Mouse (Mus musculus) embryo, embryonic 10.5 days (tissue): ENCODE measurements at regions not wholly inside any gene's neighbourhood (a gene's known extent, or its start where the extent isn't known, plus 50 kb on each side); places are given as distances from the start of the nearest gene placed in this dataset.

Source experiments
- DNase-seq: peaks from one replicate; pipeline ENCODE4 v3.0.0-alpha.2; 2015; ENCODE audit warnings: low spot score

DNA sequence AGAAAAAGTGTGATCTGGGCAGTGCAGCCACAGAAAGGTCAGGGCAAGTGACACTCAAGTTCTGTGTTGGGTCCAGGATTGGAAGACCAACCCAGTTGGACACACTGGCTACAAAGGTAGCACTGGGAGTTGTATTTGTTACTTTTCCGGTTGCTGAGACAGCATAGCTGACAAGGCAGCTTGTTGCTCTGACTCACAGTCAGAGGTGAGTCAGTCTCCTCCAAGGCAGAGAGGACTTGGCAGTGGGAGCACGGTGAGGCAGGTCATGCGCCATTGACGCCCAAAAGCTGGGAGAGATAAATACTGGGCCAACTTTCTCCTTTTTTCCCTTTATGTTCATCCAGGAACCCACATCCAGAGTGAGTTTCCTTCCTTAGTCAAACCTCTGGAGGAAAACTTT lies 88.4 kb downstream of the Zfp706 start:
- no peak for DNase-seq

DNA sequence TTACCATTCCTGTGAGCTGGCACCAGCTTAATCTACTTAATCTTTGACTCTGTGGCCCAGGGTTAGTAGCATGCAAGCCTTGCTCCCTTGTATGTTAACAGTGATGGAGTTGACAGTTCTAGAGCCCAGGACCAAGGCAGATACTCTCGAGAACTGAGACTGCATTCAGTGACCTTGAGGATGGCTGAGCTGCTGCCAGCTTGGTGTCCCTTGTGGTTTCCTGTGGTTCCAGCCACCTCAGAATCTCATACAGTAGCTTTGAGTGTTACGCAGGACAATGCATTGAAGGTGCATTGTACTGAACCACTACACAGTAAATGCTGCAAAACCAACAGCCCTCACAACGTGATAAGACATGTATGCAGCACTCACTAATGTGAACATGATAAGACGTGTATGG lies 90.6 kb downstream of the Zfp706 start:
- no peak for DNase-seq

DNA sequence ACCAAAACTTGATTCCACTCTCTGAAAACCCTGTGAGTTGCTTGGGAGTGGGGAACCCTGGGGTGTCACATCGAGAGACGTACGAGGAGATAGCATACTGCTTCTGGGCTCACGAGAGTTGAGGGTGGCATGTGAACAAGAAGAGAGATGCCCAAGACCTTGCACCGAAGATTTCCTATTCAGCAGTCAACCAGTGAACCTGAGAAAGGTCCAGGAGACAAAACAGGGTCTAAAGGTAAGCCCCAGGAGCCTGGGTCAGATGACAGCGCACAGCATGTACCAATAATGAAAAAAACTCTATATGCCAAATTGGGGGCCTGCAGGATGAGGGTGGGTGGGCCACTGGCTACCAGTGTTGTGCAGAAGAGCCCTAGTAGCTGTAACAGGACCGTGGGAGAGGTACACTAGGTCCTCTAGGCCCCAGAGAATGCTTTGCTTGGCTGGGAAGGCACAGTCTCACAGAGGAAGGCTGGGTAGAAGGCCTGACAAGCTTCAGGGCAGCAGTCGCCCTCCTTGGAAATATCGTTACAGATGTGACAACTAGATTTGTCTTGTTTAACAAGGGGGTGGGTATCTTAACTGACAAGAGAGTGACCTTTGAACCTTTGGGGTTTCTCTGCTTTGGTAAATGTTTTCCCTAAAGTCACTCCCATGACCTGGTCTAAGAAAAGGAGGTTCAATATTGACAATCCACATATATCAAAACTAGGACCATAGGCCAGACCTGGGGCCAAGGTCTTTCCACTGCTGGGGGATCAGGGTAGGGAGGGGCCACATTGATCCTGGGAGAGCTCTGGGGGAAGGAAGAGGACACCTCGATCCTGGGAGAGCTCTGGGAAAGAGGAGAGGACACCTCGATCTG lies 93.1 kb downstream of the Zfp706 start:
- no peak for DNase-seq

DNA sequence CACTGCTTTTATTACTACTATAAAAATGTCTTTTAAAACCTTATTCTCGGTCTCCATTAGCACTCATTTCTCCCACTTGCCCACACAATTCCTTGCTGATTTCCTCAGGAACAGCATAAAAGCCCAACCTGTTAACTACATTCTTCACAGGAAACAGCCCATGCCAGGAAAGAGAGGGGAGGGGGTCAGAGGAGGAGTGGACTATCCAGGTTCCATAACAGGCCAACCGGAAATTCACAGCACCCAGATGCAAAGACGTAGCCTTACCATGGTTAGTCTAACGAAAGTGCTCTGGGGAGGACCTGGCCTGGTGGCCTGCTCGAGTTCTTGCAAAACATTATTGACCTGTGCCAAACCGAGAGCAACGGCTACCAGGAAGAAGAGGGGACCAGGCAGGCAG lies 94.3 kb downstream of the Zfp706 start:
- no peak for DNase-seq

DNA sequence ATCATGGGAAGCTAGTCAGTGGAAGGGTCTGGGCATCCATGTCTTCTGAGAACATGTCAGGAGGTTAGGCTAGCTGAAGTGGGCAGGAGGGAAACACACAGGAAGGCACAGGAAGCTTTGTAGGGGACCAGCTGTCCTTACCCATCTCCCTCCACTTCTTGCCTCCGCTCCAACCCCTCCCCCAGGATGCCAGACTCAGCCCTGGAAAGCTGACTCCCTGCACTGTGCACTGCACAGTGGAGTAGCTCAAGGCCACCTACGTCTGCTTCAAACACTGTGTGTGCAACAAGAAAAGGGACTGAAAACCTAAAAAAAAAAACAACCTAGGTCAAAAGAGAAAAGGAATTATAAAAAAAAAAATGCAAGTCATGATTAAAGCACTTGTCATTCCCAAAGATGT lies 97.3 kb downstream of the Zfp706 start:
- no peak for DNase-seq

DNA sequence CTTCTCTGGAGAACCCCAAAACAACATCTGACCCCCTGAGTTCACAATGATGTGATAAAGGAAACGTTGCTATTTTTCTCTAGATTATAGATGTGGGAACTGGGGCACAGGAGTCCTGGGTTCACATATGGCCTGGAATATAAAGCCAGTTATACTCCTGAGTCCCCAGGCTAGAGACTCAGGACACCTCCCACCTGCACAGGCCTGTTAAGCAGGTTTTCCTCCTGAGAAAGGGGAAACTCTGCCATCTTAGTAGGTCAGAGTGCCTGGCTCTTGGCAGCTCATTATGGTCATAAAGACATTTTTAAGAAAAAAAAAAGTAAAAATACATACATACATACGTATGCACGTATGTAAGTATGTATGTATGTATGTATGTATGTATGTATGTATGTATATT lies 98.1 kb downstream of the Zfp706 start:
- no peak for DNase-seq

DNA sequence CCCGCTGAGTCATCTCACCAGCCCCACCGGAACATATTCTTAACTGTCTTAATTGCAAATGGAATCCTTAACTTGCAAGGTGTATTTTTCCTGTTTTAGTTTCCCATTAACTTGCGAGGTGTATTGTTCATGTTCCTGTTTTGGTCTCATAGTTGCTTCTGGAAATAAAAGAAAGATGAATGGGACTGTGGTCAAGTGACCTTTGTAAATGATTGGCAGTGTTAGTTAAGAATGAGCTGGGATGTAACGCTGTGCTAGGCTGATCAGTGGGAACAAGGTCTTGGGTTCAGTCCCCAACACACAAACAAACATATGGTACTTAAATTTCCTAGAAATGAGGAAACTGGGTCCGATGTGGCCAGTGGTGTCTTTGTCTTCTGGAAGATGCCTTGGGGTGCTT lies 100.8 kb downstream of the Zfp706 start:
- DNase-seq: no peak

DNA sequence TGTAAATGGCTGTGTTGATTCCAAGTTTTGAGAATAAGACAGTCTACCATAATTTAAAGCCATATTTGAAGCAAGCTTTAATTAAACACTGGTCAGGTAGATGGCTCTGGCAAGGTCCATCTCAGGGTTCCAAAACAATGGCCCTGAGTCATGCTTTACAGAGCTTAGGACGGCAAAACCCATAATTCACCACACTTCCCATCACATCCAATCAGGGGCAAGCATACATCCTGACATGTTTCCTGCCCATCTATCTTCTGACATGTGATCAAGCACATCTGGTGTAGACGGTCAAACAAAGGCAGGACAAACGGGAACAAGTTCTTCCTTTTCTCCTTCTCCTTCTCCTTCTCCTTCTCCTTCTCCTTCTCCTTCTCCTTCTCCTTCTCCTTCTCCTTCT lies 101.5 kb downstream of the Zfp706 start:
- no peak for DNase-seq

DNA sequence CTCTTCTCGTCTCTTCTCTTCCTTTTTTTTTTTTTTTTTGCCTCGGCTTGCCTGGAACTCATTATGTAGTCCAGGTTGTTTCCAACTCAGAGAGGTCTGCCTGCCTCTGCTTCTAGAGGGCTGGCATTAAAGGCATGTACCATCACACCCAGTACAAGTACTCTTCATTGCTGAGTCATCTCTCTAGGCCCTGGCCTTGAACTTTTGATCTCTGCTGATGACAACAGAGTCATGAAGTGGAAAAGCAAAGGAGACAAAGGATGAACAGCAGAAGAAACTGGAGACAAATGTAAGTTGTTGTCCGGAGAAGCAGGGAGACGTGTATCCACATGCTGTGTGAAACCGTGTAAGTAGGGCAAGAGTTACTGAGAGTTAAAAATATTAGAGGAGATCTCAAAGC lies 103.7 kb downstream of the Zfp706 start:
- no peak for DNase-seq

DNA sequence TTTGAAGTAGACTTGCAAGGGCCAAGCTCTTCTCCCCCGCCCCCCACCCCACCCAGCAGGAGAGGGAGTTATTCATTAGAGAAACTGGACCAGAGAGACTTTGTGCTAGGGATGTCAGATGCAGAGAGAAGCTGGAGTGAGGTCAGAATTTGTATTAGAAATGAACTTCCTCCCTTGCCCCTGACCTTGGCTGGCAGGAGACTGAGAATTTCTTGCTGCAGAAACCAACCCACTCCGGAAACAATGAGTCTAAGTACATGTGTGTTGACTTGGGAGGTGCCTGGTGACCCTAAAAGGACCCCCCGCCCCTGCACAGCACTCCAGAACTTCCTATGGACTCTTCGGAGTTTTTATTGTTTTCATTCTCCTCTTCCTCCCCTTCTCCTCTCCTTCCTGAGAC lies 104.3 kb downstream of the Zfp706 start:
- DNase-seq: peak; percentile 30

DNA sequence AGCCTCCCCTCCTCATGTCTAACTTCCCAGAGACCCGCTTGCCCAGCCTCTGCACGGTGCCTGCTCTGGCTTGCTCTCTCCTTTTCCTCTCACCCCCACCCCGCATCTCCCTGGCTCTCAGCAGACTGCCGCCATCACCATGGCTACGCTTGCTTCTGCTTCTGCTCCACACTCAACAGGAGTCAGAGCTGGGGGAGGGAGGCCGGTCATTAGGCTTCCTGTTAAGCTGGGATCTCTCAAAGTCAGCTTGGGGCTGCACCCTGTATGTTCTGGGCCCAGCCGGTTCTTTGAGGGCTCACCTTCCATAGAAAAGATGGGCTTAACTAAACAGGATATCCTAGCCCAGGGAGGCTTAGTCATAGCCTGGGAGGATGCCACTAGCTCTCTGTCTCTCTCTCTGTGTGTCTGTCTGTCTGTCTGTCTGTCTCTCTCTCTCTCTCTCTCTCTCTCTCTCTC lies 105.7 kb downstream of the Zfp706 start:
- DNase-seq: peak; percentile 80

DNA sequence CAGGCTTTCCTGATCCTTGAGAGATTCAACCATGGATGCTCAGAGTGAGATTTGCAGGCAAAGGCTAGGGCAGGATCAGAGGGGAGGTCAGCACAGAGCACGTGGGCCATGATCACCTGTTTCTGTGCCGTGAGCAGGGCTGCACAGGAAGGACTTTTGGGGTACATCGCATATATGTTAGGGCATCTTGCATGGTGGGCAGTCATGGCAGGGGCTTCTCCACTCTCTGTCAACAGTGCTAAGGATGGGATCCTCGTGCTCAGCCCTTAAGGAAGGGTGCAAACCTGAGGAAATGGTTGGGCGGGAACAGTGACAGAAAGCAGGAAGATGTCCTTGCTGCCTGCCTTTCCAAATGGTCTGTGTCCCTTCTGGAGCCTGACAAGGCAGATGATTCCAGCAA lies 106.2 kb downstream of the Zfp706 start:
- no peak for DNase-seq

DNA sequence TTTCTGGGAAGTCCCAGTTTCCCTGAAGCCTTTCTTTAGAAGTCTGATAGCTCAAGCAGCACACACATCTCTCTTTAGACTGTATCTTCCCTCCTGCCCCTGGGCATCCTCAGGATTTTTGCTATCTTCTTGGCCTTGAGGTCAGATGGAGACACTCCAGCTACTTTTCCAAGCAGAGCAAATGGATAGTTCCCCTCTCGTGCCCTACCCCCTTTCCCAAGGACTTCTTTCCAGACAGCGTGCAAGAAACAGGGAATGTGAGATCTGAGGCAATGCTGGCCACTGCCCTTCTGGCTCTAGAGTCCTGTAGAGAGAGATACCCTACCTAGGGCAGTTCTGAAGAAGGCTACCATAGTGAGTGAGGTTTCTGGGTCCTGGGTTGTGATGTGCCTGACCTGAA lies 106.6 kb downstream of the Zfp706 start:
- no peak for DNase-seq

DNA sequence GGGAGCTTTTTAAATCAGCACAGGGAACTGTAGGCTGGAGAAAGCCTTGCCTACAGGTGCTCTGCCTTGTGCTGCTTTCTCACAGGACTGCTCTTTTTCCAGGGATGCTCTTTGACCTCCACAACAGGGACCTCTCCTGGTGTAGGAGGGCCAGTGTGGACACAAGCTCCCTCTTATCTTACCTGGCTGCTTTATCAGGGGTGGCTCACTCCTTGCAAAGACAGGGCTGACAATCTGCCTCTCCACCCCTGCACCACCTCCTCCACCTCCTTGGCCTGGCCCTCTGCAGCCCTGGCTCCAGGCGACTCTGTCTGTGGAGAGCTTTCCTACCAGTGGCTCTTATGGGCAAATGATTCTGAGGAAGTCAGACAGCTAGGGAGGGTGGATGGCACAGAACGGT lies 107.7 kb downstream of the Zfp706 start:
- no peak for DNase-seq

DNA sequence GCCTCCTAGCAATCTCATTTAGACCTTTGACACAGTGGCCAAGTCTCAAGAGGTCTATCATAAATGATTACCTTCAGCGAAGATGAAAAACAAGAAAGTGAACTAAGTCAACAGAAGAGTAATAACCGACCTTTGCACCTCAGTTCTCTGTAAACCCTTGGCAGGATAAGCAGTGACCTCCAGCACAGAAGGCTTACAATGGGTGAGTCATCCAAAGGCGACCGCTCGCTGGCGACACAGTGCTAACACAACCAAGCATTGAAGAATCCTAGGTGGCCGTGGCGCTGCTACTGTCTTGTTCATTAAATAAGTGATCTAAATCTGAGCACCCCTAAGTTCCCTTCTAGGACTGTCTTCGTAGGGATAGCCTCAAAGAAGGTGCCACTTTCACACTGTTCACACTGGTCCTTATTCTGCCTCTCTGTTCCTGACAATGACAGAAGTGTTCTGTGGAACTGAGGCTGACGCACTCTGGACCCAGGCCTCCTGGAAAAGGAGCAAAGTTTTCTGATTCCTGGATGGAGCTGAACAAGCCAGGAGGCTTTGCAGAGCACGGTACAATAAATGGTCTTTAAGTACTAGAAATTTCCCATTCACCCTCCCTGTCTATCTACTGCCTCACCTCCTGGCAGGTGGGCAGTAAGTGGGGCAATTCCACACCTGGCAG lies 108.6 kb downstream of the Zfp706 start:
- no peak for DNase-seq

DNA sequence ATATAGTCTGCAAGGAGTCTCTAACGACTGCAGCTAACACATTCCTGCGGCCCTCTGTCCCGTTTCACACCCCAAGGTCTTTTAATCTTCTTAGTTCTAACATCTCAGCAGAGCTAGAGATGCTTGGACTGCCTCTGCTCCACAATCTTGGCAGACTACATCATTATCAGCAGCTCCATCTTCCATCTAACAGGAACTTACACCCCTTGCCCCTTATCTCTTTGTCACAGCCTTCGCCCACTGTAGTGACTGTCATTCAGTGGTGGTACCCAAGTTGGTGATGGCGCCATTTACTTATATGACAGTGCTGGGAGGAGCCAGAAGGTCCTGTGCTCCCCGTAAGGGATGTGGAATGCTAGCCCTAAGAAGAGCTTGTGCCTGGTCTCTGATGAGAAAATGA lies 109.2 kb downstream of the Zfp706 start:
- DNase-seq: no peak

DNA sequence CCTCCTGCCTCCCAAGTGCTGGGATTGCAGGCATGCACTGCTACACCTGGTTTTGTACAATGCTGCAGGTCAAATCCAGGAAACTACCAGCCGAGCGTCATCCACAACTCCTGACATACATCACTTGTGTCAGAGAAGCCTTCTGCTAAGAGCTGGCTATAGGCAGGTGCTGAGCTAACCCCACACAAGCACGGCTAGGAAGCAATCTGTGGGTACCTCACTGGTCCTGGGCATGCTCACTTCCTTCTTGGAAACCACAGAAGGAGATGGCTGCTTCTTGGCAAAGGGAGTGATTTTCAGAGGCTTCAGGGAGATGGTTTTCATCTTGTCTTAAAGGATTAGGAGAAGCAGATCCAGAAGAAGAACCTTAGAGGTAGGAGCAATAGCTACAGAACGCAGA lies 111.3 kb downstream of the Zfp706 start:
- no peak for DNase-seq

DNA sequence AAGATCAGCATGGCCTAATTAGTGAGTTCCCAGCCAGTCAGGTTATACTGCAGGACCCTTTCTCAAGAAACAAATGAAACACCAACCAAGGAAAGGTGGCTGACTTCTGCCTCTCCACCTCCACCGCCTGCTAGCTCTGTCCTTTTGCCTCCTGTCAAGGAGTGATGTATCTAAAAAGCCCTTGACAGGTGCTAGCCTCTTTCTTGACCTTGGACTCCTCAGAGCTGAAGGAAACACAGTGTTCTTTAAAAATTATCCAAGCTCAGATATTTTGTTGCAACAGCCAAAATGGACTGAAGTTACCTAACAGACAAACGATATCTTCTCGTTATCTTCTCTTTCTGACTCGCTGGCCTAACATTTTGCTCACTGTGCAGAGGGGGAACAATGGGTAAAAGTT lies 112.5 kb downstream of the Zfp706 start:
- no peak for DNase-seq

DNA sequence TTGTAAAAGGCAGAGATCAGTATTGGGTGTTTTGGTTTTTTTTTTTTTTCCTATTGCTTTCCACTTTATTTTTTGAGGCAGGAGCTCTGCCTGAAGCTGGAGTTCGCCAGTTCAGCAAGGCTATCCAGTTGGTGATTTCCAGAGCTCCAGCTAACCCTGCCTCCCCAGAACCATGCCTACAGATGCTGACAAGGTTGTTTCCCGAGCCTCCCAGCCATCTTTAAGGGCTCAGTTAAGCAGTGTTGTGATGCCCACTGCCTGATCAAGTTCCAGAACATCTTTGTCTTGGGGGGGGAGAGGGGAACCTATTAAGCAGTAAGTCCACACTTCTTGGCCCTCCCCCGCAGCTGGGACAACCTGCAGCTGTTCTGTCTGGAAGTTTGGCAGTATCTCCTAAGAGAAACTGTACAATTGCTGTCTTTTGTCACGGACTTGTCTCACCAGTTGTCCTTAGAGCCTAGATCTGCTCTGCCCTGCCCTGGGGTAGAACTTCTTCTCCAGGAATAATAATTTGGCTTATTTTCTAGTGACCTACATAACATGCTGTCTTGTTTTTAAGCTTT lies 114.1 kb downstream of the Zfp706 start:
- no peak for DNase-seq

DNA sequence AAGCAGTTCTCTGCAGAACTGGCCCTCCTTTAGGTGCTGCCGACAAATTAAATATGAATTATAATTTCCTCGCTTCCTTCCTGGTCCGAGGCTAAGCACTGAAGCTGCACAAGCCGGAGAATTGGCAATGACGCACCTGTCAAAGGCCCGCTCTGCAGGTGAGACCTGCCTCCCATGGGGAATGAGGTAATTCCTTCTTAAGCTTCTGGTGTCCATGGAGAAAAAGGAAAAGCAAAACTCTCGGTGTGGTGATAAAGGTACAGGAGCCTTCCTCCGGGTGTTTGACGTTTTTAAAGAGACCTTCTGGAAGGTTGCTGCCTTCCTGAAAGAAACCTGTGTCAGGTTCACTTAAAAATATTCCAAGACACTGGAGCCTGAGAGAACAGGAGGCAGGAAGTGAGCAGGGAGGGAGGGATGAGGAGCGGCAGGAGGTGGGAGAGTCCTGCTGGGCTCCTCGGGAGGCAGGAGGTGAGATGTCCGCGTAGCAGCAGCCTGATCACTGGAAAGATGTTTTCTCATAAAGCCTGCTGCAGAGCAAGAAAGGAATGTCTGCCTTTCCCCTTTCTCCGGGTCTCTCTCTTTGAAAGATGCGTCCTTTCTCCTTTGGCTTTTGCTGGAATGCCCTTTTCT lies 114.9 kb downstream of the Zfp706 start:
- peak; percentile 30 for DNase-seq

DNA sequence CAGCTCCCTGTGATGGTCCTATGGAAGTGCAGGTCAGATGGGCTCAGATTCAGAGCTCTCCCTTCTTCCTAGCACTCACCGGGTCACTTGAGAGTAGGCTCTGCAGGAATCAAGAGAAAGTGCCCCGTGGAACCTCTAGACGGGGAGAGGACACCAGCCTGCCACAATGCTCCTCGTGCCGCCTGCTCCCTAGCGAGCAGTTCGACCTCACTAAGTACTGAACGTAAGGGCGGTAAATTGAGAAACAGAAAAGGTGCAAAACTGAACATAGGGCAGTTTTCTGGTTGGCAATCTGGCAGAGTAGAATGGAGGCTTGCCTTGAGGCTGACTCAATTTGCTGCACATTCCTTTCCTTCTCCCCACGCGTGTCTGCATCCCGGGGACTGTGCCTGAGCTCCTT lies 115.7 kb downstream of the Zfp706 start:
- DNase-seq: no peak

DNA sequence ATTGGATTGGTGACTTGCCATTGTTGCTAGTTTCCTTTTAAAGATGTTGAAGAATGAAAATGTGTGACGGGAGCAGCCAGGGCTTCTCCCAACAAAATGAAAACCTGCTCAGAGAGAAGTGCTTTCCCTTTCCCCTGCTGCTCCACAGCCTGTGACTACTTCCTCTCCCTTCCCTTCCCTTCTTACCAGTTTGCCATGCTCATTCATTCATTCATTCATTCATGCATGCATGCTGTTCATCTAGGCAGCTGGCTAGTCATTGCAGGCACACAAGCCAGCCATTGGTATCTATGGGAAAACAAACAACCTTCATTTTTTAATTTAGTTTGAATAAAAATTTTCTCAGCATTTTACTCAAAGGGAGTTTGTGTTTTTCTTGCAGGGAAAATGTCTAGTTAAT lies 116.3 kb downstream of the Zfp706 start:
- DNase-seq: no peak

DNA sequence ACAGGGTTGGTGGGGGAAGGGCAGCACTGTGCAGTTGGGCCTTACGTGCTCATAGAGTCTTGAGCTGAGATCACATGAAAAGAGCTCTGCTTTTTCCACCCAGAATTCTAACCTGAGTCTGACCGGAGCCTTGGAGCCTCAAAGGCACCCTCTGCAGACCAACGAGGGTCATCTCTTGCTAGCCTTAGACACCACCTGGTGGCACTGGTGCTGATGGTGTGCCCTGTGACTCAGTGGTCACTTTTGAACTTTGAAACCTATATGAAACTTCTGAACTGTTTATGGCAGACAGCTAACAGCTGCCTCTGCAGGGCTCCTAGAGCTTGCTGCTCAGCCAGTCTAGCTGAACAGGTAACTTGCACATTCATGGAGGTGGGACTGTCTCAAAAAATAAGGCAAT lies 118.5 kb downstream of the Zfp706 start:
- DNase-seq: no peak
